Mouse (Mus musculus): ENCODE data around the gene Ppp1r14c.

DNA sequence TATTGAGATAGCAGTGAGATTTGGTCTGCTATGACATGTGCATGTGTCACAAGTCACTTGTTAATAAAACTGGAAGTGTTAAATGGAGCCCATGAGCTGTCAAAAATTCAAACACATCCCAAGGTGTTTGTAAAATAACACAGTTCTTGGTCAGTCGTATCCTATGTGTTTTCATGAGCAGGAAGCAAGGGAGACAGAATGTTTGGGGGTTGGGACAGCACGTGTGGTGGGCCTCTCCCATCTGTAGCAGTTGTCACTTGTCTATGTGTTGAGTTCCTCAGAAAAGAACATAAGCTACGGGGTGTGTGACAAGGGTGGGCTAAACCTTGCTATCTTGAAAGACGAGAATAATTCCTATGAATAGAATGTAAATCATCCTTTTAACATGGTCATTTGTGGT is 51.6 kb downstream of the Ppp1r14c start:
- TF ChIP-seq CTCF (IDR thresholded peaks at IDR 0.05) (no peak), POLR2A (IDR thresholded peaks at IDR 0.05; ENCODE audit: insufficient read depth, low read depth, low read length) (no peak)
